Mouse (Mus musculus): ENCODE data around the gene Sypl2.
"Not testable (repeated sequence)": the region's sequence is repeated elsewhere in the genome, so short reads cannot be mapped to it uniquely, and the experiment has no call there.

Sypl2 gene

GRCm38 (mm10) chr3:108226558-108227350 lies at the start of gene Sypl2:
Gene Sypl2, minus strand, starts transcription at chr3:108226648.
- DNase-seq (ENCODE audit: low spot score in 2 of 2): peak in 1 of 2 experiments; percentile 38

- no peak for DNase-seq (ENCODE audit: low spot score in 2 of 2)
Measured at GRCm38 (mm10) chr3:108259319-108259718, 32.9 kb upstream of the Sypl2 start.

GRCm38 (mm10) chr3:108257831-108258500 lies 31.5 kb upstream of the Sypl2 start:
- no peak for DNase-seq (ENCODE audit: low spot score in 2 of 2)

GRCm38 (mm10) chr3:108256719-108257637 lies 30.5 kb upstream of the Sypl2 start, which contains the start of gene Psma5:
Gene Psma5, plus strand, starts transcription at chr3:108256926.
- peak; percentile 92 to 95 for DNase-seq (ENCODE audit: low spot score in 2 of 2)

- no peak for DNase-seq (ENCODE audit: low spot score in 2 of 2)
Measured at GRCm38 (mm10) chr3:108246857-108247256, 20.4 kb upstream of the Sypl2 start.

- DNase-seq (ENCODE audit: low spot score in 2 of 2): no peak
Measured at GRCm38 (mm10) chr3:108241243-108241839, 14.9 kb upstream of the Sypl2 start.

- not testable (repeated sequence) for DNase-seq (ENCODE audit: low spot score in 2 of 2)
Measured at GRCm38 (mm10) chr3:108237474-108238102, 11.1 kb upstream of the Sypl2 start.

- no peak for DNase-seq (ENCODE audit: low spot score in 2 of 2)
Measured at GRCm38 (mm10) chr3:108231646-108232045, 5.2 kb upstream of the Sypl2 start.

GRCm38 (mm10) chr3:108227521-108227920 lies 1.1 kb upstream of the Sypl2 start:
- DNase-seq (ENCODE audit: low spot score in 2 of 2): no peak

GRCm38 (mm10) chr3:108225711-108226557 lies 514 bp downstream of the Sypl2 start:
- DNase-seq (ENCODE audit: low spot score in 2 of 2): no peak

- no peak for DNase-seq (ENCODE audit: low spot score in 2 of 2)
Measured at GRCm38 (mm10) chr3:108220661-108221060, 5.8 kb downstream of the Sypl2 start.

- DNase-seq (ENCODE audit: low spot score in 2 of 2): no peak
Measured at GRCm38 (mm10) chr3:108214734-108215133, 11.7 kb downstream of the Sypl2 start.

- DNase-seq (ENCODE audit: low spot score in 2 of 2): no peak
Measured at GRCm38 (mm10) chr3:108212406-108212805, 14.0 kb downstream of the Sypl2 start.

GRCm38 (mm10) chr3:108211845-108212244 lies 14.6 kb downstream of the Sypl2 start:
- DNase-seq (ENCODE audit: low spot score in 2 of 2): no peak

GRCm38 (mm10) chr3:108210771-108211139 lies 15.7 kb downstream of the Sypl2 start, which contains the start of gene Atxn7l2:
Gene Atxn7l2, minus strand, starts transcription at chr3:108210934.
- DNase-seq (ENCODE audit: low spot score in 2 of 2): no peak

- DNase-seq (ENCODE audit: low spot score in 2 of 2): peak; percentile 91
Measured at GRCm38 (mm10) chr3:108209946-108210770, 16.3 kb downstream of the Sypl2 start.

GRCm38 (mm10) chr3:108209536-108209935 lies 16.9 kb downstream of the Sypl2 start:
- DNase-seq (ENCODE audit: low spot score in 2 of 2): no peak

- DNase-seq (ENCODE audit: low spot score in 2 of 2): no peak
Measured at GRCm38 (mm10) chr3:108209001-108209400, 17.4 kb downstream of the Sypl2 start.

- DNase-seq (ENCODE audit: low spot score in 2 of 2): peak in 1 of 2 experiments; percentile 41
Measured at GRCm38 (mm10) chr3:108206731-108207375, 19.6 kb downstream of the Sypl2 start.

Data from urinary bladder, postnatal 4 days (tissue).